Mouse (Mus musculus) embryonic facial prominence, embryonic 15.5 days (tissue): ENCODE measurements around the gene Zfp398. TPM values are rescaled to one million over a fixed set of nuclear protein-coding genes. Genes with fewer than 3 reads are reported as not detected.

ENCODE experiments used
- ATAC-seq: fragments of 200-750 bp; cut with Nextera tagmentation; 2 replicates; pipeline ENCODE4 v1.8.0; 2017; ENCODE audit warnings: low read depth, moderate TSS enrichment; ENCODE audit not compliant: insufficient number of reproducible peaks, low FRiP score, low TSS enrichment
- H3K27ac ChIP-seq: fragments of 300-500 bp; sonication (generic); replicated peaks from 2 replicates; pipeline ENCODE4 v1.5.1; 2015; ENCODE audit warnings: mild to moderate bottlenecking, inconsistent platforms
- H3K27me3 ChIP-seq: fragments of 300-500 bp; sonication (generic); 2 replicates; pipeline ENCODE4 v1.6.1; 2015; ENCODE audit warnings: inconsistent platforms
- H3K36me3 ChIP-seq: fragments of 300-500 bp; sonication (generic); 2 replicates; pipeline ENCODE4 v1.6.1; 2015; ENCODE audit warnings: mild to moderate bottlenecking, inconsistent platforms
- H3K4me1 ChIP-seq: fragments of 300-500 bp; sonication (generic); 2 replicates; pipeline ENCODE4 v1.6.1; 2015; ENCODE audit warnings: inconsistent platforms
- H3K4me2 ChIP-seq: fragments of 300-500 bp; sonication (generic); replicated peaks from 2 replicates; pipeline ENCODE4 v1.6.1; 2015; ENCODE audit warnings: mild to moderate bottlenecking, inconsistent platforms
- H3K4me3 ChIP-seq: fragments of 300-500 bp; sonication (generic); replicated peaks from 2 replicates; pipeline ENCODE4 v1.5.1; 2015; ENCODE audit warnings: mild to moderate bottlenecking, inconsistent platforms
- H3K9ac ChIP-seq: fragments of 300-500 bp; sonication (generic); 2 replicates; pipeline ENCODE4 v1.6.1; 2015; ENCODE audit warnings: inconsistent platforms
- H3K9me3 ChIP-seq: fragments of 300-500 bp; sonication (generic); replicated peaks from 2 replicates; pipeline ENCODE4 v1.6.1; 2016; ENCODE audit warnings: inconsistent platforms
- WGBS: fragments of 180-500 bp; shearing (Covaris S2); methylation state at CpG from one replicate; pipeline ENCODE4 v1.1.7; 2015; 5-methylcytosine and 5-hydroxymethylcytosine counted together
- polyA plus RNA-seq: library from polyadenylated mRNA; unstranded; fragments of >200 nt; fragmentation: Nextera tagmentation; extraction: Ambion mirVana; gene quantifications from 2 replicates; pipeline ENCODE4 v1.2.1, GENCODE M21; 2015

Zfp398 gene
- polyA plus RNA-seq, 1 experiment from 2014 or later, result 11.9 TPM

DNA sequence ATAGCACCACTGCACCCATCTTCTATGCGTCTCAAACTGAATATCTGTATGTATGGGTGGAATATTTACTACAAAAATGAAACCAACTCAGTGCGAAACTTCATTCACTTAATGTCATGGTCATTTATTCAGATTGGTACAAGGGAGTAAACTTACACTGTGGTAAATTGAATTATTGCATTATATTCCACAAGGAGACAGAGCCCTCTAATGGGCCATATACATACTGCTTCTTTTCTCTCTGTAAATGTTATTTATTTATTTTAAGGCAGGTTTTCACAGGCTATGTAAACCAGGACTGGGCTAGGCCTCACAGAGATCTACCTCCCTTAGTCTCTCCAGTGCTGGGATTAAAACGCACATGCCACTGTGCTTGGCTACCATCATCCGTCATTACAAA lies 8.0 kb upstream of the Zfp398 start:
- Histone ChIP-seq H3K9me3 (no peaks in the 10 kb centered on the region), H3K36me3 (peaks cover 23% of the 10 kb centered on the region), H3K4me3 (no peak overlapping the region), H3K9ac (no peak overlapping the region), H3K4me1 (peaks cover 6% of the 10 kb centered on the region), H3K27ac (no peak overlapping the region), H3K27me3 (no peaks in the 10 kb centered on the region), H3K4me2 (no peak overlapping the region)
- 89% methylated on average over 4 of the region's 4 CpGs for WGBS
- no peak for ATAC-seq

- ATAC-seq, result no peak
- H3K9ac ChIP-seq, result no peak overlapping the region
- no peaks in the 10 kb centered on the region for H3K9me3 ChIP-seq
- 19% methylated on average over 1 of the region's 1 CpGs for WGBS
- H3K4me2 ChIP-seq, result no peak overlapping the region
- no peak overlapping the region for H3K27ac ChIP-seq
- peaks cover 6% of the 10 kb centered on the region for H3K4me1 ChIP-seq
- no peaks in the 10 kb centered on the region for H3K27me3 ChIP-seq
- H3K4me3 ChIP-seq, result no peak overlapping the region
- peaks cover 16% of the 10 kb centered on the region for H3K36me3 ChIP-seq
Observed at GRCm38 (mm10) chr6:47828950-47829349, 6.5 kb upstream of the Zfp398 start.

- no peaks in the 10 kb centered on the region for H3K27me3 ChIP-seq
- H3K4me1 ChIP-seq, result peaks cover 6% of the 10 kb centered on the region
- H3K4me3 ChIP-seq, result peak within 1 kb of the TSS; percentile 96
- H3K9ac ChIP-seq, result peak within 1 kb of the TSS; percentile 78
- peak within 1 kb of the TSS; percentile 74 for H3K27ac ChIP-seq
- peaks cover 5% of the 10 kb centered on the region; the same call in 1 of the 2 replicates for H3K36me3 ChIP-seq
- H3K9me3 ChIP-seq, result no peaks in the 10 kb centered on the region
- peak; percentile 84 for ATAC-seq
- peak within 1 kb of the TSS; percentile 52 for H3K4me2 ChIP-seq
- WGBS, result under 1% methylated on average over 64 of the region's 64 CpGs
Observed at GRCm38 (mm10) chr6:47830104-47831078, 5.1 kb upstream of the Zfp398 start, which contains the start of gene Zfp786. Zfp786 (minus strand) TSS chr6:47830867.

DNA sequence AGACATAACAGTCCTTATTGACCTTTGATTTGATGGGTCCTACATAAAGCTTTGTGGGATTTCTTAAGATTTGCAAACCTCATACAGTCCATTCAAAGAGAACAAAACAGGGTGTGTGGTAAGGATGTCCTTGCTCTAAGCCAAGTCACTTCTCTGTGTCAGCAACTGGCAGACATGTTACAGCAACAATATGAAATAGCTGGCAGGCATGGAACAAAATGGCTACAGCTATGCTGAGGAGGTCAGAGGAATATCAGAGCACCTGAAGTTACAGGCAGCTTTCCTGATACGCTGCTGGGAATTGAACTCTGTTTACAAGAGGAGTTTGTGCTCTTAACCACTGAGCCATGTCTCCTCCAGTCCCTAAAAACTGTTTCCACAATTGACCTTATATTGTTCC lies 3.2 kb upstream of the Zfp398 start:
- H3K27ac ChIP-seq, result no peak overlapping the region
- H3K9me3 ChIP-seq, result no peaks in the 10 kb centered on the region
- H3K36me3 ChIP-seq, result no peaks in the 10 kb centered on the region
- H3K4me3 ChIP-seq, result no peak overlapping the region
- no peak overlapping the region for H3K9ac ChIP-seq
- ATAC-seq, result no peak
- H3K4me2 ChIP-seq, result no peak overlapping the region
- 91% methylated on average over 1 of the region's 1 CpGs for WGBS
- H3K4me1 ChIP-seq, result peaks cover 6% of the 10 kb centered on the region
- H3K27me3 ChIP-seq, result no peaks in the 10 kb centered on the region

DNA sequence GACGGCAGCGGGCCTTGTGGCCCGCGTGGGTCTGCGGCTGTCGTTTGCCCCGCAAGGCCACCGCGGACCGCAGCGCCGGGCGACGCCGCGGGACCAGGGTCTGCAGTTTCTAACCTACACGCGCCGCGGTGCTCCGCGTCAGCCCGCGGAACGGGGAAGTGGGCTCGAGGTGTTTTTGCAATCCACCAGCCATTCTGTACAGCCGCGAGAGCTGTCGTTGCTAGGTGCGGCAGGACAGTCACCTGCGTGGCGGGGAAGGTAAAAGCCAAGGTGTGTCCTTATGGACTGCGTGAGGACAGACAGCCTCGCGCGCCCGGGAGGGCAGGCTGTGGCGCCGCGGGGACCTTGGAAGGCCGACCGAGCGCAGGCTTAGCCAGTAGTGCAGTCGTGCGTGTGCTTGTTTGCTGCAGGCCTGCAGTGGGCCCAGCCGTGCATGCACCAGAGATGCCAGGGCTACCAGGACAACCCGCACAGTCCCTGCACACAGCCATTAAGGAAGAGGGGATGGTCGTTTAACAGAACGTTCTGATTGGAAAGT lies 592 bp downstream of the Zfp398 start:
- 0% methylated on average over 49 of the region's 49 CpGs for WGBS
- peak overlapping the region; percentile 91 for H3K27ac ChIP-seq
- H3K27me3 ChIP-seq, result no peaks in the 10 kb centered on the region
- peak; percentile 75 for ATAC-seq
- no peaks in the 10 kb centered on the region for H3K9me3 ChIP-seq
- peak overlapping the region; percentile 95 for H3K4me3 ChIP-seq
- no peaks in the 10 kb centered on the region for H3K4me1 ChIP-seq
- peak overlapping the region; percentile 65 for H3K4me2 ChIP-seq
- no peaks in the 10 kb centered on the region for H3K36me3 ChIP-seq
- peak overlapping the region; percentile 91 for H3K9ac ChIP-seq

DNA sequence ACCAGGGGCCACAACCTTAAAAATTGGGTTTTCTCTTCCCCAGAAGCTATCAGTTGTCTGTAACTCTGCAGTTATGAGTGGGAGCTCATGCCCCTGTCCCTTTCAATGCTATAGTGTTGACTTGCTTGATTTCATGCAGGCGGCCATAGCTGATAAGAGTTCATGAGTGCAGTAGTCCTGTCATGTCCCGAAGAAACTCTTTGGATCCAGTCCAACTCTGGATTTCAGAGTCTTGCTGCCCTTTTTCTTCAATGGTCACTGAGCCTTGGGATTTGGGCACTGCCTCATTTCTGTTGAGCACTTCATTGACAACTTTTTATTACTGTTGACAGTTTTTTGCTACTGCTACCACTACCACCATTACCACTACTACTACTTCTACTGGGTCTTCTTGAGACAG lies 2.2 kb downstream of the Zfp398 start:
- no peak overlapping the region for H3K4me3 ChIP-seq
- H3K36me3 ChIP-seq, result no peaks in the 10 kb centered on the region
- H3K4me1 ChIP-seq, result no peaks in the 10 kb centered on the region
- H3K9ac ChIP-seq, result no peak overlapping the region
- no peak overlapping the region for H3K27ac ChIP-seq
- no peak for ATAC-seq
- 85% methylated on average over 2 of the region's 2 CpGs for WGBS
- H3K4me2 ChIP-seq, result no peak overlapping the region
- H3K9me3 ChIP-seq, result no peaks in the 10 kb centered on the region
- no peaks in the 10 kb centered on the region for H3K27me3 ChIP-seq

DNA sequence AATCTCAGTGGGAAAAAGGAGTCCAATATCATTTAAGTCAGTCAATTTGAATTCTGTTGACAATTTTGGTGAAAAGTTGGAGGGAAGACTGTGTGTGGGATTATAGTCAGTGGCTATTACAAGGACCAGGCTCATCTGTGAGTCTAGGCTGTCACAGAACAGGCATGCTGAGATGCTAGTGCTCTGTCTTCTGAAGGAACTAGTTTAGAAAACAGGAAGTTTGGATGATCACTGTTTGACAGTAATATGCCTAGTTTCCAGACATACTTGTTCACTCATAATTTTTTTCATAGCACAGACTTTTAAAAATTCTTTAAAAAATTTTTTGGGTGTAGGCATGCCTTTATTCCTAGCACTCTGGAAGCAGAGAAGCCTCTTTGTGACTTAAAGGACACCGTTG lies 5.6 kb downstream of the Zfp398 start:
- Histone ChIP-seq H3K27ac (no peak overlapping the region), H3K27me3 (no peaks in the 10 kb centered on the region), H3K9me3 (no peaks in the 10 kb centered on the region), H3K4me3 (no peak overlapping the region), H3K36me3 (no peaks in the 10 kb centered on the region), H3K4me1 (no peaks in the 10 kb centered on the region), H3K4me2 (no peak overlapping the region), H3K9ac (no peak overlapping the region)
- no peak for ATAC-seq
- WGBS, result 93% methylated on average over 1 of the region's 1 CpGs

DNA sequence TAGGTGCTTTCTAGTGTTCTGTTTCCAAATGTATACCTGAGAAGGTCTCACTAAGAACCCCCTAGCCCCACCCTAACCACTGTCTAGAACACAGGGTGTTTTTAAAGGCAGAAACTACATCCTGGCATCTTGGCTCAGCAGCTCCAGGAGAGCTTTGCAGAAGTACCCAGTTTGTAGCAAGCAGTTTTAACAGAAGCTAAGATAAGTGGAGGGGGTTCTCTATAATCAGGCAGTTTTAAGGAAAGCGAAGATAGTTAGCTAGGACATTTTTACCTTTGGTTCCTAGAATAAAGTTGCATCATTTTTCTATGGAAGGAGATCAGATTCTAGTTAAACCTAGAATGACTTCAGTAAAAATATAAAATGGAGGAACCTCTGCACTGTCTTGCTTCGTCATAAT lies 6.4 kb downstream of the Zfp398 start:
- no peaks in the 10 kb centered on the region for H3K9me3 ChIP-seq
- H3K27ac ChIP-seq, result no peak overlapping the region
- no peaks in the 10 kb centered on the region for H3K36me3 ChIP-seq
- no peak for ATAC-seq
- no peak overlapping the region for H3K9ac ChIP-seq
- 96% methylated on average over 2 of the region's 2 CpGs for WGBS
- H3K4me1 ChIP-seq, result no peaks in the 10 kb centered on the region
- H3K4me3 ChIP-seq, result no peak overlapping the region
- H3K27me3 ChIP-seq, result no peaks in the 10 kb centered on the region
- no peak overlapping the region for H3K4me2 ChIP-seq

- Histone ChIP-seq H3K36me3 (no peaks in the 10 kb centered on the region), H3K27me3 (no peaks in the 10 kb centered on the region), H3K4me2 (no peak overlapping the region), H3K27ac (no peak overlapping the region), H3K4me1 (no peaks in the 10 kb centered on the region), H3K9me3 (no peaks in the 10 kb centered on the region), H3K9ac (no peak overlapping the region), H3K4me3 (no peak overlapping the region)
- no peak for ATAC-seq
- WGBS, result 97% methylated on average over 1 of the region's 1 CpGs
Observed at GRCm38 (mm10) chr6:47842337-47842736, 6.9 kb downstream of the Zfp398 start.

GRCm38 (mm10) chr6:47845779-47846178 lies 10.3 kb downstream of the Zfp398 start:
- no peak for ATAC-seq

GRCm38 (mm10) chr6:47857241-47857640 lies 21.8 kb downstream of the Zfp398 start:
- Histone ChIP-seq H3K9me3 (no peaks in the 10 kb centered on the region), H3K9ac (no peak overlapping the region), H3K36me3 (peaks cover 31% of the 10 kb centered on the region), H3K27me3 (no peaks in the 10 kb centered on the region), H3K4me3 (no peak overlapping the region), H3K4me2 (no peak overlapping the region), H3K27ac (no peak overlapping the region), H3K4me1 (no peaks in the 10 kb centered on the region)
- 91% methylated on average over 6 of the region's 6 CpGs for WGBS
- ATAC-seq, result no peak

More at GRCm38 (mm10) chr6:47845779-47846178, 10.3 kb downstream of the Zfp398 start:
- no peaks in the 10 kb centered on the region for H3K27me3 ChIP-seq
- H3K36me3 ChIP-seq, result no peaks in the 10 kb centered on the region
- H3K4me3 ChIP-seq, result no peak overlapping the region
- no peaks in the 10 kb centered on the region for H3K9me3 ChIP-seq
- H3K4me2 ChIP-seq, result no peak overlapping the region
- H3K4me1 ChIP-seq, result no peaks in the 10 kb centered on the region
- H3K27ac ChIP-seq, result no peak overlapping the region
- H3K9ac ChIP-seq, result no peak overlapping the region
